Mouse (Mus musculus): Measurements from ENCODE around the gene Svs1.

Svs1 gene

GRCm38 (mm10) chr6:49031230-49031629, 44.6 kb downstream of the Svs1 start:
- CTCF ChIA-PET: no interaction called here
- POLR2A ChIA-PET: interaction anchor here in 2 of 4 experiments (0.9 to 8.4 kb wide), 4 partner anchors 9 to 233 kb away, joined by 3 to 122 read pairs (median 4); partner anchors contain the start of gene Tra2a (in 1 of the 2)

GRCm38 (mm10) chr6:49032783-49033182, 46.1 kb downstream of the Svs1 start:
- ChIA-PET POLR2A (interaction anchor here in 2 of 4 experiments (0.6 to 8.4 kb wide), 6 partner anchors 10 to 335 kb away, joined by 3 to 122 read pairs (median 6); partner anchors contain the start of genes Fam221a (in 1 of the 2) and Tra2a (in 1 of the 2)), CTCF (interaction anchor here in 2 of 4 experiments (0.5 to 1.5 kb wide), 3 partner anchors 25 to 411 kb away, joined by 3 read pairs; no protein-coding TSS in a partner anchor)

- ChIA-PET POLR2A (interaction anchor here in 3 of 4 experiments (0.5 to 8.4 kb wide), 19 partner anchors 8 to 1434 kb away, joined by 3 to 122 read pairs (median 4); partner anchors contain the start of genes Malsu1 (in 1 of the 3) and Tra2a (in 1 of the 3)), CTCF (interaction anchor here in 3 of 4 experiments (0.5 to 1.6 kb wide), 8 partner anchors 13 to 340 kb away, joined by 3 to 10 read pairs (median 4); no protein-coding TSS in a partner anchor)
Measured at GRCm38 (mm10) chr6:49036275-49037267, 49.9 kb downstream of the Svs1 start, which contains the start of gene Gpnmb. TSS of gene Gpnmb (plus strand) at chr6:49036546.

GRCm38 (mm10) chr6:49037268-49037662, 50.6 kb downstream of the Svs1 start:
- CTCF ChIA-PET: interaction anchor here in 2 of 4 experiments (0.6 to 1.6 kb wide), 5 partner anchors 14 to 150 kb away, joined by 3 to 10 read pairs (median 4); no protein-coding TSS in a partner anchor

GRCm38 (mm10) chr6:49039470-49040180, 53.0 kb downstream of the Svs1 start:
- ChIA-PET POLR2A (interaction anchor here in 1 of 4 experiments (0.6 to 1.3 kb wide), 4 partner anchors 16 to 328 kb away, joined by 3 read pairs; partner anchors contain the start of genes Fam221a and Malsu1), CTCF (interaction anchor here in 3 of 4 experiments (0.6 to 1.6 kb wide), 14 partner anchors 9 to 394 kb away, joined by 3 to 5 read pairs (median 4); partner anchors contain the start of gene Malsu1 (in 1 of the 3))

More at GRCm38 (mm10) chr6:49037268-49037662, 50.6 kb downstream of the Svs1 start:
- POLR2A ChIA-PET: interaction anchor here in 3 of 4 experiments (0.5 to 8.4 kb wide), 11 partner anchors 9 to 227 kb away, joined by 3 to 122 read pairs (median 4); partner anchors contain the start of genes Malsu1 (in 1 of the 3) and Tra2a (in 1 of the 3)
